Mouse (Mus musculus) forebrain, embryonic 10.5 days (tissue): ENCODE measurements at regions not wholly inside any gene's neighbourhood (a gene's known extent, or its start where the extent isn't known, plus 50 kb on each side); places are given as distances from the start of the nearest gene placed in this dataset.
"Not testable (repeated sequence)": the region's sequence is repeated elsewhere in the genome, so short reads cannot be mapped to it uniquely, and the experiment has no call there.

Experiments
- DNase-seq: peaks from one replicate; pipeline ENCODE4 v3.0.0-alpha.2; 2017; ENCODE audit warnings: low spot score; ENCODE audit errors: extremely low spot score
- H3K27ac ChIP-seq: fragments of 300-500 bp; sonication (generic); 2 replicates; pipeline ENCODE4 v1.5.1; 2016; ENCODE audit warnings: mild to moderate bottlenecking
- H3K27me3 ChIP-seq: fragments of 300-500 bp; sonication (generic); 2 replicates; pipeline ENCODE4 v1.6.1; 2016; ENCODE audit warnings: mild to moderate bottlenecking; ENCODE audit not compliant: poor library complexity, severe bottlenecking
- H3K36me3 ChIP-seq: fragments of 300-500 bp; sonication (generic); replicated peaks from 2 replicates; pipeline ENCODE4 v1.6.1; 2016; ENCODE audit warnings: mild to moderate bottlenecking, moderate library complexity
- H3K4me1 ChIP-seq: fragments of 300-500 bp; sonication (generic); 2 replicates; pipeline ENCODE4 v1.6.1; 2016
- H3K4me3 ChIP-seq: fragments of 300-500 bp; sonication (generic); 2 replicates; pipeline ENCODE4 v1.5.1; 2016; ENCODE audit warnings: mild to moderate bottlenecking, moderate library complexity
- H3K9me3 ChIP-seq: fragments of 300-500 bp; sonication (generic); 2 replicates; pipeline ENCODE4 v1.6.1; 2016; ENCODE audit warnings: mild to moderate bottlenecking, moderate library complexity
- WGBS: fragments of 180-500 bp; shearing (Covaris S2); methylation state at CpG from one replicate; pipeline ENCODE4 v1.1.7; 2016; 5-methylcytosine and 5-hydroxymethylcytosine counted together

- DNase-seq = no peak
- H3K27me3 ChIP-seq = peaks cover 9% of the 10 kb centered on the region; the same call in 1 of the 2 replicates
- peaks cover 44% of the 10 kb centered on the region for H3K4me1 ChIP-seq
- H3K27ac ChIP-seq = 0 out of 2 replicates have a peak overlapping the region, but pooled peaks have one; percentile 35
- H3K36me3 ChIP-seq = no peaks in the 10 kb centered on the region
- H3K4me3 ChIP-seq = no peak overlapping the region
- 85% methylated on average over 6 of the region's 6 CpGs for WGBS
- no peaks in the 10 kb centered on the region for H3K9me3 ChIP-seq
These were observed 182.9 kb upstream of the Bmp4 start for GRCm38 (mm10) chr14:46573401-46573800.

- DNase-seq, H3K9me3 ChIP-seq, H3K4me3 ChIP-seq, H3K36me3 ChIP-seq, H3K27ac ChIP-seq, H3K27me3 ChIP-seq: not testable (repeated sequence)
- H3K4me1 ChIP-seq = peaks cover 40% of the 10 kb centered on the region
- WGBS = 82% methylated on average over 2 of the region's 2 CpGs
These were observed 182.5 kb upstream of the Bmp4 start for GRCm38 (mm10) chr14:46572972-46573371.

- 54% methylated on average over 1 of the region's 1 CpGs for WGBS
These were observed 181.4 kb upstream of the Bmp4 start for GRCm38 (mm10) chr14:46571841-46572240.

GRCm38 (mm10) chr14:46569273-46569672 is 178.8 kb upstream of the Bmp4 start:
- Histone ChIP-seq H3K9me3 (no peaks in the 10 kb centered on the region), H3K27ac (no peak overlapping the region), H3K36me3 (no peaks in the 10 kb centered on the region), H3K4me3 (no peak overlapping the region), H3K27me3 (peaks cover 5% of the 10 kb centered on the region; the same call in 1 of the 2 replicates), H3K4me1 (peaks cover 29% of the 10 kb centered on the region)
- 85% methylated on average over 8 of the region's 8 CpGs for WGBS
- DNase-seq = no peak

More at GRCm38 (mm10) chr14:46571841-46572240, 181.4 kb upstream of the Bmp4 start:
- DNase-seq = no peak
- Histone ChIP-seq H3K4me1 (peaks cover 42% of the 10 kb centered on the region), H3K27ac (no peak overlapping the region), H3K9me3 (no peaks in the 10 kb centered on the region), H3K36me3 (no peaks in the 10 kb centered on the region), H3K4me3 (no peak overlapping the region), H3K27me3 (peaks cover 9% of the 10 kb centered on the region; the same call in 1 of the 2 replicates)

GRCm38 (mm10) chr14:46567411-46567780 is 176.9 kb upstream of the Bmp4 start:
- Histone ChIP-seq H3K36me3 (no peaks in the 10 kb centered on the region), H3K27ac (no peak overlapping the region), H3K27me3 (peaks cover 7% of the 10 kb centered on the region; the same call in 1 of the 2 replicates), H3K4me3 (no peak overlapping the region), H3K9me3 (no peaks in the 10 kb centered on the region), H3K4me1 (peaks cover 25% of the 10 kb centered on the region)
- 70% methylated on average over 3 of the region's 3 CpGs for WGBS
- no peak for DNase-seq

GRCm38 (mm10) chr14:46566681-46567410 is 176.4 kb upstream of the Bmp4 start:
- WGBS = 76% methylated on average over 9 of the region's 9 CpGs
- no peak overlapping the region for H3K27ac ChIP-seq

GRCm38 (mm10) chr14:46564998-46565397 is 174.5 kb upstream of the Bmp4 start:
- H3K4me3 ChIP-seq = no peak overlapping the region
- H3K4me1 ChIP-seq = peaks cover 14% of the 10 kb centered on the region
- peak; percentile 53 for DNase-seq
- no peaks in the 10 kb centered on the region for H3K36me3 ChIP-seq
- H3K9me3 ChIP-seq = no peaks in the 10 kb centered on the region
- H3K27me3 ChIP-seq = peaks cover 7% of the 10 kb centered on the region; the same call in 1 of the 2 replicates
- H3K27ac ChIP-seq = no peak overlapping the region
- WGBS = 9% methylated on average over 3 of the region's 3 CpGs

More at GRCm38 (mm10) chr14:46566681-46567410, 176.4 kb upstream of the Bmp4 start:
- peaks cover 21% of the 10 kb centered on the region for H3K4me1 ChIP-seq
- no peaks in the 10 kb centered on the region for H3K36me3 ChIP-seq
- no peak overlapping the region for H3K4me3 ChIP-seq
- peaks cover 7% of the 10 kb centered on the region; the same call in 1 of the 2 replicates for H3K27me3 ChIP-seq
- H3K9me3 ChIP-seq = no peaks in the 10 kb centered on the region
- DNase-seq = no peak

GRCm38 (mm10) chr14:46562016-46562415 is 171.5 kb upstream of the Bmp4 start:
- DNase-seq = no peak
- Histone ChIP-seq H3K4me3 (no peak overlapping the region), H3K36me3 (no peaks in the 10 kb centered on the region), H3K4me1 (peaks cover 6% of the 10 kb centered on the region; the same call in 1 of the 2 replicates), H3K27ac (no peak overlapping the region), H3K27me3 (peaks cover 7% of the 10 kb centered on the region; the same call in 1 of the 2 replicates), H3K9me3 (no peaks in the 10 kb centered on the region)
- WGBS = 91% methylated on average over 5 of the region's 5 CpGs

- Histone ChIP-seq H3K27me3 (no peaks in the 10 kb centered on the region), H3K4me3 (no peak overlapping the region), H3K4me1 (no peaks in the 10 kb centered on the region), H3K27ac (no peak overlapping the region), H3K9me3 (no peaks in the 10 kb centered on the region), H3K36me3 (no peaks in the 10 kb centered on the region)
- DNase-seq = no peak
- 96% methylated on average over 2 of the region's 2 CpGs for WGBS
These were observed 162.8 kb upstream of the Bmp4 start for GRCm38 (mm10) chr14:46553239-46553638.

- DNase-seq = no peak
- Histone ChIP-seq H3K36me3 (no peaks in the 10 kb centered on the region), H3K27ac (no peak overlapping the region), H3K4me3 (no peak overlapping the region), H3K9me3 (peaks cover 5% of the 10 kb centered on the region; the same call in 1 of the 2 replicates), H3K27me3 (no peaks in the 10 kb centered on the region), H3K4me1 (no peaks in the 10 kb centered on the region)
- 74% methylated on average over 6 of the region's 6 CpGs for WGBS
These were observed 155.7 kb upstream of the Bmp4 start for GRCm38 (mm10) chr14:46546146-46546545.

GRCm38 (mm10) chr14:46539466-46540187 is 149.2 kb upstream of the Bmp4 start:
- Histone ChIP-seq H3K4me1 (no peaks in the 10 kb centered on the region), H3K9me3 (peaks cover 4% of the 10 kb centered on the region; the same call in 1 of the 2 replicates), H3K27me3 (no peaks in the 10 kb centered on the region), H3K36me3 (no peaks in the 10 kb centered on the region), H3K27ac (no peak overlapping the region), H3K4me3 (no peak overlapping the region)
- no peak for DNase-seq
- 89% methylated on average over 6 of the region's 6 CpGs for WGBS

GRCm38 (mm10) chr14:46536002-46536762 is 145.7 kb upstream of the Bmp4 start:
- H3K36me3 ChIP-seq = no peaks in the 10 kb centered on the region
- no peak overlapping the region for H3K27ac ChIP-seq
- no peaks in the 10 kb centered on the region for H3K4me1 ChIP-seq
- H3K4me3 ChIP-seq = no peak overlapping the region
- WGBS = 88% methylated on average over 10 of the region's 10 CpGs
- H3K27me3 ChIP-seq = no peaks in the 10 kb centered on the region
- DNase-seq = no peak
- H3K9me3 ChIP-seq = no peaks in the 10 kb centered on the region
